Mouse (Mus musculus): ENCODE results near the gene Map3k11. TPM values are rescaled to one million over a fixed set of nuclear protein-coding genes. Genes with fewer than 3 reads are reported as not detected.

Map3k11 gene
- polyA plus RNA-seq (2012; rRNA removed), result 11.5 and 13.8 TPM in 2 replicates

GRCm38 (mm10) chr19:5688200-5689087, at the start of gene Map3k11, which contains the start of gene Pcnx3:
Gene Map3k11, plus strand, starts transcription at chr19:5688742.
Gene Pcnx3, minus strand, starts transcription at chr19:5688908.

GRCm38 (mm10) chr19:5662981-5663913, 25.3 kb upstream of the Map3k11 start, which contains the start of gene Sipa1:
Gene Sipa1, minus strand, starts transcription at chr19:5663707.

GRCm38 (mm10) chr19:5704163-5704800, 15.7 kb downstream of the Map3k11 start, which contains the start of gene Kcnk7:
Gene Kcnk7, plus strand, starts transcription at chr19:5704367.

GRCm38 (mm10) chr19:5725767-5726515, 37.4 kb downstream of the Map3k11 start, which contains the start of gene Ehbp1l1:
Gene Ehbp1l1, minus strand, starts transcription at chr19:5726317.

GRCm38 (mm10) chr19:5729444-5729815, 40.9 kb downstream of the Map3k11 start, which contains the start of gene Fam89b:
Gene Fam89b, minus strand, starts transcription at chr19:5729653.

GRCm38 (mm10) chr19:5740320-5741317, 52.1 kb downstream of the Map3k11 start, which contains the start of gene Ltbp3:
Gene Ltbp3, plus strand, starts transcription at chr19:5740904.

Other genes with a start within 250 kb of the Map3k11 start
- gene Fosl1, start 241.2 kb upstream of the Map3k11 start, polyA plus RNA-seq (2012; rRNA removed), result 0.01 TPM in 1 of 2 replicates, not detected in the other
- gene Ccdc85b, start 230.8 kb upstream of the Map3k11 start, polyA plus RNA-seq (2012; rRNA removed), result 1.2 and 1.4 TPM in 2 replicates
- 23.0 and 23.8 TPM in 2 replicates for gene Fibp, start 228.1 kb upstream of the Map3k11 start, polyA plus RNA-seq (2012; rRNA removed)
- 0.06 and 0.07 TPM in 2 replicates for gene Ctsw, start 220.2 kb upstream of the Map3k11 start, polyA plus RNA-seq (2012; rRNA removed)
- gene Efemp2, start 214.8 kb upstream of the Map3k11 start, polyA plus RNA-seq (2012; rRNA removed), result 10.5 and 10.6 TPM in 2 replicates
- 11.9 and 12.6 TPM in 2 replicates for gene Mus81, start 200.3 kb upstream of the Map3k11 start, polyA plus RNA-seq (2012; rRNA removed)
- 433 and 538 TPM in 2 replicates for gene Cfl1, start 198.3 kb upstream of the Map3k11 start, polyA plus RNA-seq (2012; rRNA removed)
- 0.45 and 0.81 TPM in 2 replicates for gene 1700020D05Rik, start 185.0 kb upstream of the Map3k11 start, polyA plus RNA-seq (2012; rRNA removed)
- 6.9 and 8.5 TPM in 2 replicates for gene Snx32, start 178.2 kb upstream of the Map3k11 start, polyA plus RNA-seq (2012; rRNA removed)
- gene Ovol1, start 128.1 kb upstream of the Map3k11 start, polyA plus RNA-seq (2012; rRNA removed), result 0.02 TPM in 1 of 2 replicates, not detected in the other
- gene Ap5b1, start 120.7 kb upstream of the Map3k11 start, polyA plus RNA-seq (2012; rRNA removed), result 0.88 and 1.3 TPM in 2 replicates
- gene Rnaseh2c, start 86.9 kb upstream of the Map3k11 start, polyA plus RNA-seq (2012; rRNA removed), result 77.3 and 81.5 TPM in 2 replicates
- gene Kat5, start 78.5 kb upstream of the Map3k11 start, polyA plus RNA-seq (2012; rRNA removed), result 29.8 and 30.0 TPM in 2 replicates
- 12.2 and 17.0 TPM in 2 replicates for gene Rela, start 51.3 kb upstream of the Map3k11 start, polyA plus RNA-seq (2012; rRNA removed)
- 23.2 and 25.6 TPM in 2 replicates for gene Sipa1, start 25.0 kb upstream of the Map3k11 start, polyA plus RNA-seq (2012; rRNA removed)
- 14.3 and 19.3 TPM in 2 replicates for gene Pcnx3, start 166 bp downstream of the Map3k11 start, polyA plus RNA-seq (2012; rRNA removed)
- gene Kcnk7, start 15.6 kb downstream of the Map3k11 start, polyA plus RNA-seq (2012; rRNA removed), result 0.05 TPM in 1 of 2 replicates, not detected in the other
- 90.4 and 95.1 TPM in 2 replicates for gene Ehbp1l1, start 37.6 kb downstream of the Map3k11 start, polyA plus RNA-seq (2012; rRNA removed)
- 34.2 and 40.2 TPM in 2 replicates for gene Fam89b, start 40.9 kb downstream of the Map3k11 start, polyA plus RNA-seq (2012; rRNA removed)
- gene Ltbp3, start 52.2 kb downstream of the Map3k11 start, polyA plus RNA-seq (2012; rRNA removed), result 1.6 and 3.2 TPM in 2 replicates
- 23.6 TPM in 2 replicates for gene Scyl1, start 82.7 kb downstream of the Map3k11 start, polyA plus RNA-seq (2012; rRNA removed)
- gene Frmd8, start 186.5 kb downstream of the Map3k11 start, polyA plus RNA-seq (2012; rRNA removed), result 5.5 and 7.0 TPM in 2 replicates
- gene Slc25a45, start 189.1 kb downstream of the Map3k11 start, polyA plus RNA-seq (2012; rRNA removed), result 5.2 and 7.1 TPM in 2 replicates
- gene Tigd3, start 205.4 kb downstream of the Map3k11 start, polyA plus RNA-seq (2012; rRNA removed), result 2.2 and 2.7 TPM in 2 replicates
- gene Dpf2, start 224.3 kb downstream of the Map3k11 start, polyA plus RNA-seq (2012; rRNA removed), result 31.1 and 35.5 TPM in 2 replicates
- 2.2 and 2.3 TPM in 2 replicates for gene Cdc42ep2, start 236.1 kb downstream of the Map3k11 start, polyA plus RNA-seq (2012; rRNA removed)

Measured in liver, embryonic 14 days (tissue).